7 mouse cellular contexts compared by ENCODE assay signal in the genomic region with DNA sequence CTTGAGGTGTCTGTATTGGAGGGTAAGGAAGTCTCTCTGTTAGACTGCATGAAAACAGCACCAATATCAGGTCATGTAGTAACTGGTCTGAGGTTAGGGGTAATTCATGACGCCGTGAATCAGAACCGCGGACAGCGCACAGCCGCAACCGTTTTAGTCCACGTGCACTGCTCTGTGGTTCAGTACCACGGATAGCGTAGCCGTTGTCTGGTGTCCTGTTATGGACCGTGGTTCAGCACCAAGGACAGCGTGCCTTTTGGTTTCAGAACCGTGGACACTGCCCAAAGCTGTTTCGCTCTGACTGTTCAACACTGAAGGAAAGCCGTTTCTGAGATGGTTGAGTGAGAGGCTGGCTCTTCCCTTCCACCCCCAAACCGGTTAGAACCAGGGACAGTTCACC. TPM values are rescaled to one million over a fixed set of nuclear protein-coding genes. Genes with fewer than 3 reads are reported as not detected.
DNase-seq lines count a peak whose midpoint lies in the region; ATAC-seq and TF ChIP-seq lines count a peak whose summit lies in the region.

A gene (plus strand): TSS at position 235 of the 400 bp plus-strand sequence.

- no peak within 1 kb of the TSS for H3K4me2 ChIP-seq in embryonic facial prominence, embryonic 13.5 days
- H3K4me2 ChIP-seq in midbrain, embryonic 13.5 days (replicated peaks), result no peak within 1 kb of the TSS

- intact Hi-C loops in heart, adult 2 months (cut with DNase I), result loop anchor here (5.0 kb wide), 1 partner anchor 48 kb away; a partner anchor contains a TSS

- H3K27ac ChIP-seq in embryonic facial prominence, embryonic 13.5 days, result no peak within 1 kb of the TSS
- no peak within 1 kb of the TSS for H3K27ac ChIP-seq in heart, adult 2 months
- no peak within 1 kb of the TSS for H3K27ac ChIP-seq in limb, embryonic 10.5 days
- no peak within 1 kb of the TSS for H3K27ac ChIP-seq in midbrain, embryonic 13.5 days
- H3K27ac ChIP-seq in spleen, adult 2 months (ENCODE audit: insufficient read depth, low read length), result no peak within 1 kb of the TSS

- TF ChIP-seq POLR2A in heart, adult 2 months (IDR thresholded peaks at IDR 0.05; ENCODE audit: insufficient read depth, low read depth, low read length), result no peak
- TF ChIP-seq POLR2A in spleen, adult 2 months (IDR thresholded peaks at IDR 0.05; ENCODE audit: low read depth, low read length), result no peak

- peak; percentile 88 for ATAC-seq in embryonic facial prominence, embryonic 13.5 days (ENCODE audit: insufficient number of reproducible peaks, insufficient read depth, low FRiP score, low TSS enrichment, low read depth)
- peak; percentile 65 for ATAC-seq in midbrain, embryonic 13.5 days

- peak; percentile 99 for TF ChIP-seq EP300 in heart, adult 2 months (IDR thresholded peaks at IDR 0.05; ENCODE audit: insufficient read depth, low read depth, low read length)

- H3K36me3 ChIP-seq in embryonic facial prominence, embryonic 13.5 days, result no peaks in the 10 kb centered on the region
- H3K36me3 ChIP-seq in heart, adult 2 months (ENCODE audit: control insufficient read depth, insufficient read depth, low read length), result no peaks in the 10 kb centered on the region
- no peaks in the 10 kb centered on the region for H3K36me3 ChIP-seq in limb, embryonic 10.5 days
- no peaks in the 10 kb centered on the region for H3K36me3 ChIP-seq in midbrain, embryonic 13.5 days
- H3K36me3 ChIP-seq in spleen, adult 2 months (ENCODE audit: control insufficient read depth, insufficient read depth, low read length), result no peaks in the 10 kb centered on the region

- under 1% methylated on average over 17 of the region's 17 CpGs for WGBS in embryonic facial prominence, embryonic 13.5 days
- 1% methylated on average over 17 of the region's 17 CpGs for WGBS in heart, adult 2 months
- WGBS in limb, embryonic 10.5 days, result 2% methylated on average over 17 of the region's 17 CpGs
- WGBS in midbrain, embryonic 13.5 days, result 2% methylated on average over 17 of the region's 17 CpGs
- 4% methylated on average over 17 of the region's 17 CpGs for WGBS in spleen, adult 2 months

- TF ChIP-seq CTCF in heart, adult 2 months (IDR thresholded peaks at IDR 0.05), result no peak
- TF ChIP-seq CTCF in spleen, adult 2 months (IDR thresholded peaks at IDR 0.05; ENCODE audit: extremely low read depth, insufficient read depth, insufficient read length, insufficient replicate concordance), result 0 out of 2 replicates have a peak, but pooled peaks have one; percentile 1

- H3K79me2 ChIP-seq in heart, adult 2 months (replicated peaks; ENCODE audit: control insufficient read depth, insufficient read depth, low read length), result no peaks in the 10 kb centered on the region; the same call in 1 of the 2 replicates

- no peaks in the 10 kb centered on the region for H3K9me3 ChIP-seq in embryonic facial prominence, embryonic 13.5 days
- no peaks in the 10 kb centered on the region for H3K9me3 ChIP-seq in limb, embryonic 10.5 days (replicated peaks)
- H3K9me3 ChIP-seq in midbrain, embryonic 13.5 days, result no peaks in the 10 kb centered on the region

- peak; percentile 92 to 97 for DNase-seq in adrenal gland, adult (ENCODE audit: inconsistent age in 2 of 2, low spot score in 1 of 2)
- DNase-seq in heart, adult 2 months, result peak; percentile 89 to 91
- peak; percentile 95 for DNase-seq in kidney, adult 18-20 months
- peak; percentile 97 for DNase-seq in limb, embryonic 10.5 days (ENCODE audit: low spot score)
- peak; percentile 34 to 56 for DNase-seq in spleen, adult 2 months (ENCODE audit: low read depth in 1 of 2, low spot score in 2 of 2)

- H3K4me1 ChIP-seq in embryonic facial prominence, embryonic 13.5 days, result no peaks in the 10 kb centered on the region
- no peaks in the 10 kb centered on the region for H3K4me1 ChIP-seq in heart, adult 2 months (ENCODE audit: control insufficient read depth, insufficient read depth, low read length)
- no peaks in the 10 kb centered on the region for H3K4me1 ChIP-seq in limb, embryonic 10.5 days
- H3K4me1 ChIP-seq in midbrain, embryonic 13.5 days (replicated peaks), result 0 out of 2 replicates have a peak, but pooled peaks cover 5% of the 10 kb centered on the region
- H3K4me1 ChIP-seq in spleen, adult 2 months (ENCODE audit: control insufficient read depth, insufficient read depth, insufficient read length), result no peaks in the 10 kb centered on the region

- no peak within 1 kb of the TSS for H3K9ac ChIP-seq in embryonic facial prominence, embryonic 13.5 days
- no peak within 1 kb of the TSS for H3K9ac ChIP-seq in heart, adult 2 months (ENCODE audit: low read depth, low read length)
- no peak within 1 kb of the TSS for H3K9ac ChIP-seq in midbrain, embryonic 13.5 days (replicated peaks)

- no peaks in the 10 kb centered on the region; the same call in 1 of the 2 replicates for H3K27me3 ChIP-seq in embryonic facial prominence, embryonic 13.5 days
- no peaks in the 10 kb centered on the region for H3K27me3 ChIP-seq in heart, adult 2 months (ENCODE audit: control insufficient read depth, insufficient read depth, low read length)
- peaks cover 4% of the 10 kb centered on the region; the same call in 1 of the 2 replicates for H3K27me3 ChIP-seq in limb, embryonic 10.5 days (ENCODE audit: low read depth, poor library complexity, severe bottlenecking)
- H3K27me3 ChIP-seq in midbrain, embryonic 13.5 days, result no peaks in the 10 kb centered on the region
- no peaks in the 10 kb centered on the region for H3K27me3 ChIP-seq in spleen, adult 2 months (ENCODE audit: control insufficient read depth, insufficient read depth, low read length)

- H3K4me3 ChIP-seq in embryonic facial prominence, embryonic 13.5 days, result no peak within 1 kb of the TSS
- H3K4me3 ChIP-seq in heart, adult 2 months, result no peak within 1 kb of the TSS
- H3K4me3 ChIP-seq in limb, embryonic 10.5 days, result no peak within 1 kb of the TSS
- H3K4me3 ChIP-seq in midbrain, embryonic 13.5 days (replicated peaks), result no peak within 1 kb of the TSS
- no peak within 1 kb of the TSS for H3K4me3 ChIP-seq in spleen, adult 2 months (ENCODE audit: extremely low read depth, insufficient read depth, insufficient read length)

RNA-seq across cellular contexts. Expression of the gene that starts here (rescaled TPM):
- polyA plus RNA-seq in embryonic facial prominence, embryonic 13.5 days (2015; fragmentation: Nextera tagmentation; extraction: Ambion mirVana), result not detected in 2 replicates
- not detected for total RNA-seq in heart, adult 2 months (2021)
- not detected in 2 replicates for polyA plus RNA-seq in heart, adult 2 months (2012; rRNA removed)
- polyA plus RNA-seq in limb, embryonic 10.5 days (2016; fragmentation: Nextera tagmentation; extraction: Ambion mirVana), result 0.03 TPM in 1 of 2 replicates, not detected in the other
- 0.06 and 0.07 TPM in 2 replicates for polyA plus RNA-seq in midbrain, embryonic 13.5 days (2015; fragmentation: Nextera tagmentation; extraction: Ambion mirVana)
- polyA plus RNA-seq in spleen, adult 2 months (2012; rRNA removed), result not detected in 2 replicates

Comparison
In these comparisons a context has a peak if more than half of its experiments do, and no peak if none do; other contexts are left out.
1. Peak in ATAC-seq in embryonic facial prominence, embryonic 13.5 days; RNA of the gene not detected or under 1 TPM.
2. Peak in DNase-seq in heart, adult 2 months; RNA of the gene not detected or under 1 TPM.
3. Peak in DNase-seq in limb, embryonic 10.5 days; RNA of the gene not detected or under 1 TPM.
4. Peak in ATAC-seq in midbrain, embryonic 13.5 days; RNA of the gene not detected or under 1 TPM.
5. Peak in DNase-seq in spleen, adult 2 months; RNA of the gene not detected or under 1 TPM.
6. DNase-seq: peak in every context shown above with its lines; median percentile 97 in limb, embryonic 10.5 days; 95 in kidney, adult 18-20 months; 94 in adrenal gland, adult; 90 in heart, adult 2 months; 45 in spleen, adult 2 months.